Mouse (Mus musculus) thymus, adult 2 months (tissue): Measurements from ENCODE around the gene Sec1.

Experiments
- CTCF ChIP-seq: fragments of 200-500 bp; IDR thresholded peaks from 2 replicates; pipeline ENCODE4 v1.5.1; 2012; ENCODE audit warnings: mild to moderate bottlenecking, control low read depth, low read length, moderate library complexity, borderline replicate concordance; ENCODE audit not compliant: control insufficient read depth, poor library complexity, insufficient read depth; ENCODE audit errors: extremely low read depth
- POLR2A ChIP-seq: fragments of 200-500 bp; IDR thresholded peaks from 2 replicates; pipeline ENCODE4 v1.6.1; 2012; ENCODE audit warnings: mild to moderate bottlenecking, low read length, control low read depth, moderate library complexity; ENCODE audit not compliant: control insufficient read depth, poor library complexity, insufficient read depth; ENCODE audit errors: extremely low read depth

GRCm38 (mm10) chr7:45697894-45698293 is 3.7 kb upstream of the Sec1 start:
- TF ChIP-seq POLR2A (no peak), CTCF (no peak)
